Mouse (Mus musculus) embryo, embryonic 11 days (tissue): ENCODE measurements around the gene Xylt1.

Source experiments
- DNase-seq: peaks from one replicate; pipeline ENCODE4 v3.0.0-alpha.2; 2015

Gene Xylt1

DNA sequence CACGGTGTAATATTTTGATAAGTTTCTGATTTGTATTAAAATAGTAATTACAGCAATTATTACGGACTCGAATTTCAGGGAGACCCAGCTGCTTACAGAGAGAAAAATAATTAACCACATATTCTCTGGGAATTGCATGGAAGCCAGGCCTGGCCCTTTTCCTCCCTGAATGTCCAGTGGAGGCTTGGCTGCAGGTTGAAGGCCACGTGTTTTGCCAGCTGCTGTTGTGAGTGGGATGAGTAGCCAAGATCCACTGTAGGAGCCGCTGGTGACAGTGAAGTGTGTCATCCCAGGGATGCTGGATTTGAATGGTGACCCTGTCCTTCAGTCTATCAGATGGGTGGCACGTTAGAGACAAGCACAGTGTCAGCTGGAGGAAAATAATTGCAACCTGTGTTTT lies 14.7 kb downstream of the Xylt1 start:
- DNase-seq = no peak

- DNase-seq = no peak
Measured at GRCm38 (mm10) chr7:117397877-117398276, 17.1 kb downstream of the Xylt1 start.

DNA sequence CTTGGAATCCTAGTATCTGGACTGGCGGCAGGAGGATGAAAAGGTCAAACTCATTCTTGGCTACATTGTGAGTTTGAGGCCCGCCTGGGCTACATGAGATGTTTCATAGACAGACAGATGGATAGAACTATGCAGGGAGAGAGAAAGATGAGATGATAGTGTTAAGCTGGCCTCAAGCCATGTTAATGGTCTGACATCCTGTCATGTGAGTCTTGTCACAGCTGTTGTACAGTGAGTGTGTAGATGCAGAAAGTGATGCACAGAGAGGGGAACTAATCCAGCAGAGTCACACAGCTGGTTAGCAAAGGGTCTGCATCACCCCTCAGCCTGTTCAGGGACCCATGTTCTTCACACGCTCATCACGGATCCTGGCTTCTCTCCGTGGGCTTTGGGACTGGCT lies 19.2 kb downstream of the Xylt1 start:
- no peak for DNase-seq

- DNase-seq = no peak
Measured at GRCm38 (mm10) chr7:117401581-117401980, 20.8 kb downstream of the Xylt1 start.

DNA sequence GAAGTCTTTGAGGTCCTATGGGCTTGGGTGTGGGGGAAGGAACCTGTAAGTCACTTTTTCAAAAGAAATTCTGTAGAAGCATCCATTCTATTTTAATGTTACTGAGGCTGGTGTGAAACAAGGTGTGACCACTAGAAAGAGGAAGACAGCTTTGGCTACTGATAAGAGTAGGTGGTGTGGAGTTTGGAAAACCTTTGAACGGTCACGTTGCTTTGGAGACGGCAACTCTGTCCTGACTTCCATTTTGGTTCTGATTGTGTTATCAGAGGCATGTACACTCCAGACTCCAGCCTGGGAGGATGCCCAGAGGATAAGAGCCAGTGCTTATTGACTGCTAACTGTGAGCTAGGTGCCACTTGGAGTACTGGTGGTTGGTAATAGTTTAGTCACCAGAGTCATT lies 25.6 kb downstream of the Xylt1 start:
- DNase-seq = no peak

DNA sequence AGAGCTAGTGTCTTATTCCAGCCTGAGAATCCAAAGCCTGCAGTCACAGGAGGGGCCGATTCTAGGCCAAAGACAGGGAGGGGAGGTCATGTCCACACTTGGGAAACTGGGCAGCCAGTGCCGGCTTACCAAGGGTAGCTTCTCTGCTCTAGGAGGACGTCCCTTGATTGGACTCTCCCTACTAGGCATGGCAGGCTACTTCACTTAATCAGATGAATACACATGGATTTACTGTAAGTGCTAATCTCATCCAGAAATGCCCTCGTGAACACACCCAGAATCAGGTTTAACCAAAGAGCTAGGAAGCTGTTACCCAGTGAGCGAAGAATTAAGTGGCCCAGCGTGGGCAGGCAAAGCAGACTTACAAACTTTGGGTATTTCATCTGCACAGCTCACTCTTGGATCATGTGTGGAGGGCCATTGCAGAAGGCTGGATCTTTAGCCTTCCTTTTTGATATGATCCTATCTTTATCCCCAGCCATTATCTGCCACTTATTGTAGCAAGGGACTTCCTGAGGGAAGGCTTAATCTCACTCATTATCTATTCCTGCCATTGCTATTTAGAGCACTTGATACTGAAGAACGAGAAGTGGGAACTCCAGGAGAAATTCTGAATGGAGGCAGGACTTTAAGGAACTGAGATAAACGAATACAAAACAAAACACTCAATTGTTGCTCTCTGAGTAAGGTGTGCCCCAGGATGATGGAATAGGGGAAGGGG lies 28.6 kb downstream of the Xylt1 start:
- no peak for DNase-seq

DNA sequence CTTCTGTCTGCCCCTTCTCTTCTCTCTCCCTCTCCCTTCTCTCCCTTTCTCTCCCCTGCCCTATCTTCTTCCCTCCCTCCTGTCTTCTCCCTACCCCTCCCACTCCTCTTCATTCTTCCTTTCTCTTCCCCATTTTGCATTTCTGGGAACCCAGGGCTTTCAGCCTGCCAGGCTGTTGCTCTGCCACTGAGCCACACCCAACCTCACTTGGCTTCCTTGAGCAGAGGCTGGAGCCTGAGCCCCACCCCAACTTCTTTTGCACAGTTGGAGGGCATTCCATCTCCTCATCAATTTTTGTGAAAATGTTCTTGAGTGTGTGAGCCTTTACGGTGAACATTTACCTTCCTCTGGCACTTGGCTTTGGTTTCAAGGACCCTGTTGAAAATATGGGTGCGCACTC lies 31.1 kb downstream of the Xylt1 start:
- DNase-seq = no peak

- no peak for DNase-seq
Measured at GRCm38 (mm10) chr7:117412405-117412804, 31.6 kb downstream of the Xylt1 start.

GRCm38 (mm10) chr7:117414341-117415008 lies 33.7 kb downstream of the Xylt1 start:
- no peak for DNase-seq

DNA sequence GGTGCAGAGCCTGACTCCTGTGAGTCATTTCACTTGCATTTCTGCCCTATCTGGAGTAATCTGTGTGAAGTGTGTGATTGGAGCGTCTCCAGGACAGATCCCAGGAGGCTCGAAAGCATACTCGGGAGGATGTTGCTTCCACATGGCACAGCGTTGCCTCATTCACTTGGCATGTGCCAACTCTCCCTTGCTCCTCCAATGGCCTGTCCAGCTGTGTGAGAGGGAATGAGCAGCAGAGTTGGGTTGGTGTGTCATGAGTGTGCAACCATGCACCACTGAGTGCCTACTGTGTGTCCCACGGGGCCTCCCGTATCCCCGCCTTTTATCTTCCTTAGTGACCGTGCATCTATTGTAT lies 34.2 kb downstream of the Xylt1 start:
- DNase-seq = no peak

DNA sequence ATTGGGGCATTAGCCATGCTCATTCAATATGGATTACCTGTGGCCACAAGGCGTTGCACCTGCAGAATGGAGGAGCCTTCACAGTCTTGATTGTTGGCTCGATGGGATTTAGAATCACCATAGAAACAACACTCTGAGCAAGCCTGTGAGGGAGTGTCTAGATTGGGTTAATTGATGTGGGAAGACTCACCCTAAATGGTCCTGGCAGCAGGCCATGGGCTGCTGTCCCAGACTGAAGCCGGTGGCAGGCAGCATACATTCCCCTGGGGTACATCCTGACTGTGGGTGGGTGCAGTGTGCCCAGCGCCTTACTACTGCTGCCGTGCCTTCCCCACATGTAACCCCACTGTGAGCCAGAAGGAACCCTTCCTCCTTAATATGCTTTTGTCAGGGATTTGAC lies 38.3 kb downstream of the Xylt1 start:
- DNase-seq = no peak

- DNase-seq = no peak
Measured at GRCm38 (mm10) chr7:117419846-117420245, 39.1 kb downstream of the Xylt1 start.

- no peak for DNase-seq
Measured at GRCm38 (mm10) chr7:117420301-117420700, 39.5 kb downstream of the Xylt1 start.

DNA sequence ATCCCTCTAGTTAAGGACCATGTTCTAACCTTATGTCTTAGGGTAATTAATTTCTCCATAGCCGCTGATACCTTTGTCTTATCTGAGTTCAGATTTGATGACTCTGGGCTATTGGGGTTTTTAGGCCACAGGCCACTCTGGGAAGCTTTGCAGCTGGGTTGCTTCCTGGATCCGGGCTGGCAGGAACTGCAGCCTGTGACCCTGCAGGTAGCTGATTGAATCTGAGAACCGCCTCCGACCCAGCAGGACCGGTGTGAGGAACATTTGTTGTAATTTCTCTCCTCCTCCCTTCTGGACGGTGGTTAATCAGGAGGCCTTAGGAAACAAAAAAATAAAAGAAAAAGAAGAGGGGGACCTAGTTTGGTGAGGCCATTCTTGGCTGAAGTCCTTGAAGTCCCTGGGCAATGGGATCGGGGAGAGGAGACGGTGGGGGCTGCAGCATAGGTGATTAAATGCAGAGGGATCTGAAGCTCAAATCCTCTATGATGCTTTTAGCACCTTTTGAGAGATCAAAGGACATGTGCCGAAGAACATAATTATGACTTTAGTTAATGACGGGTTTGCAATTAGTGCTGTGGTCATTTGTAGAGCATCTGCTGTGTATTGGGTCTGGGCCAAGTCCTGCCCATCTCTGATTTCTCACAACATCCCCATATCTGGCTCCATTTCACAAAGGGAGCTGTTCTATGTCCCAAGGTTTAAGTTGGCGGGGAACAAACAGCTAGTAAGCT lies 40.2 kb downstream of the Xylt1 start:
- DNase-seq = no peak

DNA sequence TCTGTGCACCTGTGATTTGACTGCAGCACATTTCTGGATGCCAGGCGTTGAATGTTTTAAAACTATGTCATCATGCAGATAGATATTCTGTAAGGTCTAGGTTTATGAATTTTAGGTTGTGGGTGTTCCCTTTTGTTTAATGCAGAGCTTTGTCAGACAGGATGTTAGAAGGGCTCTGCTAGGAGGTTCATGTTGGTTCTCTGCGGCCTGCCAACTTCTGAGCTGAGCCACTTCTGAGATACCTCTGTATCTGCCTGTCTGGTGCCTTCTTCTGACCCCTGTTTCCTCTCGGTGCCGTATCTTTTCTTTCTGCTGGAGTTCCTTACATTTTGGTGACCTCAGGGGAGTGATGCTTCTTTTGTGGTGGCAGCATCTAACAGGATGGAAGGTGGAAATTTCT lies 44.1 kb downstream of the Xylt1 start:
- no peak for DNase-seq

GRCm38 (mm10) chr7:117426366-117426765 lies 45.6 kb downstream of the Xylt1 start:
- no peak for DNase-seq

- peak; percentile 57 for DNase-seq
Measured at GRCm38 (mm10) chr7:117428690-117429224, 48.0 kb downstream of the Xylt1 start.

DNA sequence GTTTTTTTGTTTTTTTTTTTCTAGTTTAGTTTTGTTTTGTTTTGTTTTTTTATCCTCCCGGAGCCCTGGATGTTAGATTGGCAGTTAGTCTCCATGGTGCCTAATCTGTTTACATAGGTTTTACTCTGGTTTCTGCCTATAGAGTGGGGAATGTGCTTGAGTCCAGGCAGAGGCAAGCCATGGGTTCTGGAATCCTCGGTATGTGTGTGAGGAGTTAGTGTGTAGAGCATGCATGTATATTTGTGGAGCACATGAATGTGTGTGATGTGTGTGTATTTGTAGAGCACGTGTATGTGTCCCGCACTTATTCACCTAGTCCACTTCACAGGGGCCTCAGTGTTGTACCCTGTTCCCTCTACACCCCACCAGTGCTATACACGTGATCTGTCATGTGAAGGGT lies 48.7 kb downstream of the Xylt1 start:
- DNase-seq = no peak

- no peak for DNase-seq
Measured at GRCm38 (mm10) chr7:117429895-117430294, 49.1 kb downstream of the Xylt1 start.

DNA sequence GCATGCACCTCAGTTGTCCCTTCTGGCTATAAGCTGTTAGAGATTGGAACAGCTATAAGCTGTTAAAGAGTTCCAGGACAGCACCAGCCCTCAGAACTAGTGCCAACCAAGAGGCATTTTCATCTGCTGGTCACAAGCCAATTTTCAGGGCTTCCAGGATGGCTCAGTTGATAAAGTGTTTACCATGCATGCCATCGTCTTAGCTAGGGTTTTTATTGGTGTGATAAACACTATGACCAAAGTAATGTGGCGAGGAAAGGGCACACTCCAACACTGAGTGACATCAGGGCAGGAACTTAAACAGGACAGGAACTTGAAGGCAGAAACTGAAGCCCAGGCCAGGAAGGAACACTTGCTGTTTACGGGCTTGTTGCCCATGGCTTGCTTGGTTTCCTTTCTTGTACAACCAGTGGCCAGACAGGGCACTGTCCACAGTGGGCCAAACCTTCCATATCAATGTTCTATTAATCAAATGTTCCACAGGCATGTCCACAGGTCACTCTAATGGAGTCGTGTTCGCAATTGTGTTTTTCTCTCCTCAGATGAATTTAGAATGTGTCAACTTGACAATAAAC lies 49.7 kb downstream of the Xylt1 start:
- DNase-seq = no peak

GRCm38 (mm10) chr7:117433641-117434040 lies 52.9 kb downstream of the Xylt1 start:
- DNase-seq = no peak

GRCm38 (mm10) chr7:117435091-117435490 lies 54.3 kb downstream of the Xylt1 start:
- no peak for DNase-seq

DNA sequence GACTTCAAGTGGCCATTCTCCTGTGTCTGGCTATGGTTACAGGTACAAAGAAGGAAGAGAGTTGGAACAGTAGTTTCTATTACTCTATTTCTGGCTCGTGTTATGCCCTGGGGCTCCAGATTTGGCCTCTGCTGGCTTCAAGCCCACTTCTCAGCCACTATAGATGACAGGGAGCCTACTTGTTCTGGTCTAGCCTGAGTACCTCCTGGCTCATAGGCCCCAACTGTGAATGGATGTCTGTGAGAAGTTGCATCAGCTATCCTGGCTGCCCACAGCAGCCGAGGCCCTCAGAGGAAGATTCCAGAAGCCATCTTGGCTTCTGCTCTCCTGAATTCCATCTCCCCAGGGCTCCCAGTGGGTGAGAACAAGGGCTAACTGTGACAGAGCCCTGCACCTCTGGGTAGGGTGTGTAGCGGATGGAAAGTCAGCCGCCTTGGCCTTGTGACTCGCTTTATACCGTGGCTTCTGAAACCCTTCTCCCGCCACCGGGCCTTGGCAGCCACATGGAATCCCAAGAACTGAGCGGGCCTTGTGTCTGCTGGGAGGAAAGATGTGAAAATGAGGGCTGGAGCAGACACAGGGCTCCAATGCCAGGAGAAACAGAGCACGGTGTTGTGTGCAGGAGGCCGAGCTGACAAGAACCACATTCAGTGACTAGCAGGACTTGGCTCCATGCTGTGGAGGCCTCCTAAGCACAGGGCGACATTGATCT lies 55.1 kb downstream of the Xylt1 start:
- DNase-seq = no peak
